Mouse (Mus musculus) urinary bladder, postnatal 36 days (tissue): ENCODE results near the gene Nav3.
A peak's percentile ranks its signal among the peaks of the same experiment; 100 is the strongest.
"Not testable (repeated sequence)": the region's sequence is repeated elsewhere in the genome, so short reads cannot be mapped to it uniquely, and the experiment has no call there.

Experiments used
- DNase-seq, 2 experiments: peaks; one replicate each; pipeline ENCODE4 v3.0.0; 2022; ENCODE audit warnings: low spot score in 2 of 2, mixed read lengths in 1 of 2

The Nav3 gene

GRCm38 (mm10) chr10:110085156-110085555 lies 370.8 kb downstream of the Nav3 start:
- DNase-seq = peak; percentile 37 to 40

GRCm38 (mm10) chr10:110076575-110076974 lies 379.4 kb downstream of the Nav3 start:
- no peak for DNase-seq

- DNase-seq = no peak
These were observed 383.6 kb downstream of the Nav3 start for GRCm38 (mm10) chr10:110072355-110072754.

- DNase-seq = no peak
These were observed 394.8 kb downstream of the Nav3 start for GRCm38 (mm10) chr10:110061166-110061565.

GRCm38 (mm10) chr10:110037547-110037946 lies 418.5 kb downstream of the Nav3 start:
- no peak for DNase-seq

- DNase-seq = no peak
These were observed 421.4 kb downstream of the Nav3 start for GRCm38 (mm10) chr10:110034582-110035099.

- DNase-seq = not testable (repeated sequence)
These were observed 431.1 kb downstream of the Nav3 start for GRCm38 (mm10) chr10:110024897-110025296.

- DNase-seq = no peak
These were observed 433.9 kb downstream of the Nav3 start for GRCm38 (mm10) chr10:110022100-110022499.

GRCm38 (mm10) chr10:110019266-110019866 lies 436.6 kb downstream of the Nav3 start:
- DNase-seq = no peak

GRCm38 (mm10) chr10:110001328-110001727 lies 454.7 kb downstream of the Nav3 start:
- not testable (repeated sequence) for DNase-seq

- peak in 1 of 2 experiments; percentile 5 for DNase-seq
These were observed 455.2 kb downstream of the Nav3 start for GRCm38 (mm10) chr10:110000755-110001247.

GRCm38 (mm10) chr10:109999904-110000303 lies 456.1 kb downstream of the Nav3 start:
- no peak for DNase-seq

- no peak for DNase-seq
These were observed 461.7 kb downstream of the Nav3 start for GRCm38 (mm10) chr10:109994302-109994701.

GRCm38 (mm10) chr10:109985824-109986485 lies 470.0 kb downstream of the Nav3 start:
- no peak for DNase-seq

- no peak for DNase-seq
These were observed 479.7 kb downstream of the Nav3 start for GRCm38 (mm10) chr10:109976351-109976750.

GRCm38 (mm10) chr10:109974177-109974576 lies 481.8 kb downstream of the Nav3 start:
- no peak for DNase-seq

GRCm38 (mm10) chr10:109973483-109973882 lies 482.5 kb downstream of the Nav3 start:
- no peak for DNase-seq

- DNase-seq = no peak
These were observed 505.7 kb downstream of the Nav3 start for GRCm38 (mm10) chr10:109950296-109950695.

- DNase-seq = no peak
These were observed 526.7 kb downstream of the Nav3 start for GRCm38 (mm10) chr10:109929319-109929622.

GRCm38 (mm10) chr10:109928547-109929318 lies 527.3 kb downstream of the Nav3 start:
- no peak for DNase-seq

- DNase-seq = no peak
These were observed 529.9 kb downstream of the Nav3 start for GRCm38 (mm10) chr10:109926149-109926548.

- no peak for DNase-seq
These were observed 531.9 kb downstream of the Nav3 start for GRCm38 (mm10) chr10:109924136-109924535.
